Mouse (Mus musculus): ENCODE measurements at regions not wholly inside any gene's neighbourhood (a gene's known extent, or its start where the extent isn't known, plus 50 kb on each side); places are given as distances from the start of the nearest gene placed in this dataset.

GRCm38 (mm10) chr12:25356774-25357173 is 259.8 kb upstream of the Id2 start:
- no peak for DNase-seq (ENCODE audit: low spot score)
- Histone ChIP-seq H3K4me1 (ENCODE audit: insufficient read depth, low read length) (no peaks in the 10 kb centered on the region), H3K9ac (replicated peaks; ENCODE audit: low read length, poor library complexity, severe bottlenecking) (no peak overlapping the region), H3K27ac (ENCODE audit: low read depth, low read length) (no peak overlapping the region), H3K27me3 (ENCODE audit: insufficient read depth, low read length) (no peaks in the 10 kb centered on the region), H3K4me3 (ENCODE audit: low read depth, low read length) (no peak overlapping the region), H3K4me2 (ENCODE audit: low read depth, low read length, poor library complexity, severe bottlenecking) (no peak overlapping the region), H3K36me3 (ENCODE audit: insufficient read depth, low read length) (no peaks in the 10 kb centered on the region), H3K9me3 (ENCODE audit: low read length) (no peaks in the 10 kb centered on the region)
- ATAC-seq (ENCODE audit: low FRiP score) = no peak
- no peak for TF ChIP-seq CTCF (IDR thresholded peaks at IDR 0.05)
- 88% methylated on average over 2 of the region's 2 CpGs for WGBS

- no peak for ATAC-seq (ENCODE audit: low FRiP score)
Measured at GRCm38 (mm10) chr12:25355217-25355616, 258.3 kb upstream of the Id2 start.

GRCm38 (mm10) chr12:25353402-25353896 is 256.5 kb upstream of the Id2 start:
- no peaks in the 10 kb centered on the region for H3K4me1 ChIP-seq (ENCODE audit: insufficient read depth, low read length)
- H3K4me2 ChIP-seq (ENCODE audit: low read depth, low read length, poor library complexity, severe bottlenecking) = no peak overlapping the region
- H3K9ac ChIP-seq (replicated peaks; ENCODE audit: low read length, poor library complexity, severe bottlenecking) = no peak overlapping the region
- WGBS = 54% methylated on average over 10 of the region's 10 CpGs
- ATAC-seq (ENCODE audit: low FRiP score) (no peak), DNase-seq (ENCODE audit: low spot score) (no peak)
- H3K4me3 ChIP-seq (ENCODE audit: low read depth, low read length) = no peak overlapping the region
- H3K27me3 ChIP-seq (ENCODE audit: insufficient read depth, low read length) = no peaks in the 10 kb centered on the region
- no peaks in the 10 kb centered on the region for H3K36me3 ChIP-seq (ENCODE audit: insufficient read depth, low read length)
- no peak for TF ChIP-seq CTCF (IDR thresholded peaks at IDR 0.05)
- H3K9me3 ChIP-seq (ENCODE audit: low read length) = no peaks in the 10 kb centered on the region
- no peak overlapping the region for H3K27ac ChIP-seq (ENCODE audit: low read depth, low read length)

More at GRCm38 (mm10) chr12:25355217-25355616, 258.3 kb upstream of the Id2 start:
- Histone ChIP-seq H3K4me3 (ENCODE audit: low read depth, low read length) (no peak overlapping the region), H3K36me3 (ENCODE audit: insufficient read depth, low read length) (no peaks in the 10 kb centered on the region), H3K4me1 (ENCODE audit: insufficient read depth, low read length) (no peaks in the 10 kb centered on the region), H3K9me3 (ENCODE audit: low read length) (no peaks in the 10 kb centered on the region), H3K9ac (replicated peaks; ENCODE audit: low read length, poor library complexity, severe bottlenecking) (no peak overlapping the region), H3K27me3 (ENCODE audit: insufficient read depth, low read length) (no peaks in the 10 kb centered on the region), H3K4me2 (ENCODE audit: low read depth, low read length, poor library complexity, severe bottlenecking) (no peak overlapping the region), H3K27ac (ENCODE audit: low read depth, low read length) (no peak overlapping the region)
- no peak for TF ChIP-seq CTCF (IDR thresholded peaks at IDR 0.05)
- DNase-seq (ENCODE audit: low spot score) = no peak
- 80% methylated on average over 1 of the region's 1 CpGs for WGBS

- Histone ChIP-seq H3K4me2 (ENCODE audit: low read depth, low read length, poor library complexity, severe bottlenecking) (no peak overlapping the region), H3K4me3 (ENCODE audit: low read depth, low read length) (no peak overlapping the region), H3K9me3 (ENCODE audit: low read length) (no peaks in the 10 kb centered on the region), H3K27me3 (ENCODE audit: insufficient read depth, low read length) (no peaks in the 10 kb centered on the region), H3K4me1 (ENCODE audit: insufficient read depth, low read length) (no peaks in the 10 kb centered on the region), H3K9ac (replicated peaks; ENCODE audit: low read length, poor library complexity, severe bottlenecking) (no peak overlapping the region), H3K36me3 (ENCODE audit: insufficient read depth, low read length) (no peaks in the 10 kb centered on the region), H3K27ac (ENCODE audit: low read depth, low read length) (no peak overlapping the region)
- no peak for DNase-seq (ENCODE audit: low spot score)
- TF ChIP-seq CTCF (IDR thresholded peaks at IDR 0.05) = no peak
- ATAC-seq (ENCODE audit: low FRiP score) = no peak
Measured at GRCm38 (mm10) chr12:25352160-25352559, 255.2 kb upstream of the Id2 start.

GRCm38 (mm10) chr12:25344354-25344753 is 247.4 kb upstream of the Id2 start:
- TF ChIP-seq CTCF (IDR thresholded peaks at IDR 0.05) = no peak
- H3K4me2 ChIP-seq (ENCODE audit: low read depth, low read length, poor library complexity, severe bottlenecking) = no peak overlapping the region
- no peak overlapping the region for H3K4me3 ChIP-seq (ENCODE audit: low read depth, low read length)
- H3K36me3 ChIP-seq (ENCODE audit: insufficient read depth, low read length) = no peaks in the 10 kb centered on the region
- no peaks in the 10 kb centered on the region for H3K27me3 ChIP-seq (ENCODE audit: insufficient read depth, low read length)
- H3K4me1 ChIP-seq (ENCODE audit: insufficient read depth, low read length) = no peaks in the 10 kb centered on the region
- H3K27ac ChIP-seq (ENCODE audit: low read depth, low read length) = no peak overlapping the region
- H3K9ac ChIP-seq (replicated peaks; ENCODE audit: low read length, poor library complexity, severe bottlenecking) = no peak overlapping the region
- ATAC-seq (ENCODE audit: low FRiP score) (no peak), DNase-seq (ENCODE audit: low spot score) (no peak)
- WGBS = 67% methylated on average over 17 of the region's 17 CpGs
- no peaks in the 10 kb centered on the region for H3K9me3 ChIP-seq (ENCODE audit: low read length)

- Histone ChIP-seq H3K9ac (replicated peaks; ENCODE audit: low read length, poor library complexity, severe bottlenecking) (no peak overlapping the region), H3K27ac (ENCODE audit: low read depth, low read length) (no peak overlapping the region), H3K4me3 (ENCODE audit: low read depth, low read length) (no peak overlapping the region), H3K9me3 (ENCODE audit: low read length) (no peaks in the 10 kb centered on the region), H3K36me3 (ENCODE audit: insufficient read depth, low read length) (no peaks in the 10 kb centered on the region), H3K4me1 (ENCODE audit: insufficient read depth, low read length) (no peaks in the 10 kb centered on the region), H3K27me3 (ENCODE audit: insufficient read depth, low read length) (no peaks in the 10 kb centered on the region), H3K4me2 (ENCODE audit: low read depth, low read length, poor library complexity, severe bottlenecking) (no peak overlapping the region)
- ATAC-seq (ENCODE audit: low FRiP score) (no peak), DNase-seq (ENCODE audit: low spot score) (no peak)
- TF ChIP-seq CTCF (IDR thresholded peaks at IDR 0.05) = no peak
- 88% methylated on average over 1 of the region's 1 CpGs for WGBS
Measured at GRCm38 (mm10) chr12:25338771-25339170, 241.8 kb upstream of the Id2 start.

Measured in midbrain, postnatal 0 days (tissue).